Mouse (Mus musculus) adrenal gland, adult 2 months (tissue): Measurements from ENCODE around the gene Mtx1. TPM values are rescaled to one million over a fixed set of nuclear protein-coding genes. Genes with fewer than 3 reads are reported as not detected.

Experiments used
- microRNA-seq, 2 experiments: library from miRNA; unstranded; fragments of <30 nt; microRNA quantifications; one replicate each; pipeline ENCODE4 v1.2.0; 2021
- polyA plus RNA-seq: library from polyadenylated mRNA; depleted of rRNA; stranded (reverse); fragments of >200 nt; gene quantifications from 2 replicates; pipeline ENCODE4 v1.2.3, GENCODE M21; 2012; rRNA removed
- total RNA-seq, 2 experiments: library from RNA; stranded (reverse); gene quantifications; 2 replicates each; pipeline ENCODE4 v1.2.3; 2021

Mtx1 gene
- total and polyA plus RNA-seq, 3 experiments, result 150 to 300 (median 174) TPM

Small RNA genes lying within 50 kb of the gene (microRNA-seq; reads per million reads assigned to microRNA genes)
- 37.6 to 38.7 reads per million in 2 experiments for gene Mir92b

Other genes starting within 250 kb of the Mtx1 start
- gene Rusc1, start 133.8 kb downstream of the Mtx1 start, total RNA-seq, result 10 to 100 TPM; 23.3 to 32.5 TPM
- 56.4 and 66.6 TPM in 2 replicates for gene Rusc1, start 133.8 kb downstream of the Mtx1 start, polyA plus RNA-seq
- not detected for gene Gm43738, start 126.0 kb downstream of the Mtx1 start, total RNA-seq
- not detected in 2 replicates for gene Gm43738, start 126.0 kb downstream of the Mtx1 start, polyA plus RNA-seq
- 100 to 1,000 TPM; 208 to 632 TPM for gene Fdps, start 125.1 kb downstream of the Mtx1 start, total RNA-seq
- gene Fdps, start 125.1 kb downstream of the Mtx1 start, polyA plus RNA-seq, result 253 and 549 TPM in 2 replicates
- gene Pklr, start 90.9 kb downstream of the Mtx1 start, total RNA-seq, result under 1 TPM in 1 of 2 experiments, not detected in 1; 0.81 TPM
- gene Pklr, start 90.9 kb downstream of the Mtx1 start, polyA plus RNA-seq, result 0.55 TPM in 1 of 2 replicates, not detected in the other
- 1 to 10 TPM; 2.4 to 6.6 TPM for gene Hcn3, start 66.9 kb downstream of the Mtx1 start, total RNA-seq
- 20.9 and 34.5 TPM in 2 replicates for gene Hcn3, start 66.9 kb downstream of the Mtx1 start, polyA plus RNA-seq
- 10 to 100 TPM; 39.3 to 73.3 TPM for gene Clk2, start 62.3 kb downstream of the Mtx1 start, total RNA-seq
- 52.2 and 63.4 TPM in 2 replicates for gene Clk2, start 62.3 kb downstream of the Mtx1 start, polyA plus RNA-seq
- gene Scamp3, start 49.6 kb downstream of the Mtx1 start, total RNA-seq, result 100 to 1,000 TPM in 1 of 2 experiments, 10 to 100 TPM in 1; 87.1 to 104 TPM
- 234 and 299 TPM in 2 replicates for gene Scamp3, start 49.6 kb downstream of the Mtx1 start, polyA plus RNA-seq
- gene Fam189b, start 43.9 kb downstream of the Mtx1 start, total RNA-seq, result 10 to 100 TPM; 15.2 to 16.3 TPM
- 80.2 and 84.4 TPM in 2 replicates for gene Fam189b, start 43.9 kb downstream of the Mtx1 start, polyA plus RNA-seq
- 10 to 100 TPM; 74.4 to 74.6 TPM for gene Gba, start 24.2 kb downstream of the Mtx1 start, total RNA-seq
- 40.2 and 43.9 TPM in 2 replicates for gene Gba, start 24.2 kb downstream of the Mtx1 start, polyA plus RNA-seq
- 10 to 100 TPM in 1 of 2 experiments, 1 to 10 TPM in 1; 8.9 to 10.1 TPM for gene Thbs3, start 11.9 kb downstream of the Mtx1 start, total RNA-seq
- 10.1 and 10.2 TPM in 2 replicates for gene Thbs3, start 11.9 kb downstream of the Mtx1 start, polyA plus RNA-seq
- gene Muc1, start 2.0 kb upstream of the Mtx1 start, total RNA-seq, result under 1 TPM; 0.24 to 0.32 TPM
- 0.53 and 0.85 TPM in 2 replicates for gene Muc1, start 2.0 kb upstream of the Mtx1 start, polyA plus RNA-seq
- gene Krtcap2, start 18.9 kb upstream of the Mtx1 start, total RNA-seq, result 100 to 1,000 TPM; 143 to 163 TPM
- 433 and 437 TPM in 2 replicates for gene Krtcap2, start 18.9 kb upstream of the Mtx1 start, polyA plus RNA-seq
- 1 to 10 TPM; 1.9 to 2.3 TPM for gene Trim46, start 19.2 kb upstream of the Mtx1 start, total RNA-seq
- gene Trim46, start 19.2 kb upstream of the Mtx1 start, polyA plus RNA-seq, result 6.0 and 9.1 TPM in 2 replicates
- gene Dpm3, start 32.3 kb upstream of the Mtx1 start, total RNA-seq, result 100 to 1,000 TPM; 134 to 150 TPM
- gene Dpm3, start 32.3 kb upstream of the Mtx1 start, polyA plus RNA-seq, result 509 and 645 TPM in 2 replicates
- gene Slc50a1, start 43.5 kb upstream of the Mtx1 start, total RNA-seq, result 10 to 100 TPM; 49.9 to 54.7 TPM
- 153 TPM in 2 replicates for gene Slc50a1, start 43.5 kb upstream of the Mtx1 start, polyA plus RNA-seq
- 10 to 100 TPM in 1 of 2 experiments, 1 to 10 TPM in 1; 8.0 to 16.6 TPM for gene Efna1, start 54.1 kb upstream of the Mtx1 start, total RNA-seq
- 17.5 and 24.0 TPM in 2 replicates for gene Efna1, start 54.1 kb upstream of the Mtx1 start, polyA plus RNA-seq
- under 1 TPM; 0.26 to 0.55 TPM for gene Efna3, start 95.9 kb upstream of the Mtx1 start, total RNA-seq
- 0.21 and 1.0 TPM in 2 replicates for gene Efna3, start 95.9 kb upstream of the Mtx1 start, polyA plus RNA-seq
- gene Efna4, start 110.9 kb upstream of the Mtx1 start, total RNA-seq, result 1 to 10 TPM in 1 of 2 experiments, under 1 TPM in 1; 0.63 to 1.9 TPM
- gene Efna4, start 110.9 kb upstream of the Mtx1 start, polyA plus RNA-seq, result 1.8 and 3.5 TPM in 2 replicates
- 10 to 100 TPM; 56.1 to 87.5 TPM for gene Adam15, start 122.9 kb upstream of the Mtx1 start, total RNA-seq
- gene Adam15, start 122.9 kb upstream of the Mtx1 start, polyA plus RNA-seq, result 142 and 182 TPM in 2 replicates
- gene Dcst2, start 134.9 kb upstream of the Mtx1 start, total RNA-seq, result 1 to 10 TPM in 1 of 2 experiments, under 1 TPM in 1; 0.40 to 1.3 TPM
- 0.61 and 1.2 TPM in 2 replicates for gene Dcst2, start 134.9 kb upstream of the Mtx1 start, polyA plus RNA-seq
- under 1 TPM in 1 of 2 experiments, not detected in 1; 0.41 TPM for gene Dcst1, start 138.2 kb upstream of the Mtx1 start, total RNA-seq
- gene Dcst1, start 138.2 kb upstream of the Mtx1 start, polyA plus RNA-seq, result 0.46 and 0.53 TPM in 2 replicates
- gene Zbtb7b, start 167.7 kb upstream of the Mtx1 start, total RNA-seq, result 100 to 1,000 TPM in 1 of 2 experiments, 10 to 100 TPM in 1; 84.0 to 102 TPM
- gene Zbtb7b, start 167.7 kb upstream of the Mtx1 start, polyA plus RNA-seq, result 117 and 121 TPM in 2 replicates
- gene Lenep, start 175.7 kb upstream of the Mtx1 start, total RNA-seq, result 1 to 10 TPM; 1.7 to 1.8 TPM
- 0.58 TPM in 1 of 2 replicates, not detected in the other for gene Lenep, start 175.7 kb upstream of the Mtx1 start, polyA plus RNA-seq
- 10 to 100 TPM; 32.2 to 50.7 TPM for gene Flad1, start 184.8 kb upstream of the Mtx1 start, total RNA-seq
- gene Flad1, start 184.8 kb upstream of the Mtx1 start, polyA plus RNA-seq, result 33.2 and 45.2 TPM in 2 replicates
- gene Cks1b, start 191.3 kb upstream of the Mtx1 start, total RNA-seq, result 10 to 100 TPM; 17.3 to 21.5 TPM
- 9.3 and 9.7 TPM in 2 replicates for gene Cks1b, start 191.3 kb upstream of the Mtx1 start, polyA plus RNA-seq
- 100 to 1,000 TPM in 1 of 2 experiments, 10 to 100 TPM in 1; 69.6 to 113 TPM for gene Shc1, start 191.4 kb upstream of the Mtx1 start, total RNA-seq
- gene Shc1, start 191.4 kb upstream of the Mtx1 start, polyA plus RNA-seq, result 62.6 and 67.4 TPM in 2 replicates
- 10 to 100 TPM; 31.8 to 44.5 TPM for gene Pygo2, start 203.1 kb upstream of the Mtx1 start, total RNA-seq
- gene Pygo2, start 203.1 kb upstream of the Mtx1 start, polyA plus RNA-seq, result 166 and 181 TPM in 2 replicates
- gene Pbxip1, start 209.6 kb upstream of the Mtx1 start, total RNA-seq, result 10 to 100 TPM; 38.4 to 70.0 TPM
- gene Pbxip1, start 209.6 kb upstream of the Mtx1 start, polyA plus RNA-seq, result 37.5 and 43.3 TPM in 2 replicates
- 10 to 100 TPM; 13.9 to 27.7 TPM for gene Pmvk, start 227.5 kb upstream of the Mtx1 start, total RNA-seq
- gene Pmvk, start 227.5 kb upstream of the Mtx1 start, polyA plus RNA-seq, result 19.4 and 21.5 TPM in 2 replicates